Mouse (Mus musculus): ENCODE data around the gene Rps11. TPM values are rescaled to one million over a fixed set of nuclear protein-coding genes. Genes with fewer than 3 reads are reported as not detected.
A peak's percentile ranks its signal among the peaks of the same experiment; 100 is the strongest.
"Not testable (repeated sequence)": the region's sequence is repeated elsewhere in the genome, so short reads cannot be mapped to it uniquely, and the experiment has no call there.

Gene Rps11
- polyA plus RNA-seq (2011; ENCODE audit: insufficient read length, low read depth, missing spikeins) = 1,929 and 1,977 TPM in 2 replicates

DNA sequence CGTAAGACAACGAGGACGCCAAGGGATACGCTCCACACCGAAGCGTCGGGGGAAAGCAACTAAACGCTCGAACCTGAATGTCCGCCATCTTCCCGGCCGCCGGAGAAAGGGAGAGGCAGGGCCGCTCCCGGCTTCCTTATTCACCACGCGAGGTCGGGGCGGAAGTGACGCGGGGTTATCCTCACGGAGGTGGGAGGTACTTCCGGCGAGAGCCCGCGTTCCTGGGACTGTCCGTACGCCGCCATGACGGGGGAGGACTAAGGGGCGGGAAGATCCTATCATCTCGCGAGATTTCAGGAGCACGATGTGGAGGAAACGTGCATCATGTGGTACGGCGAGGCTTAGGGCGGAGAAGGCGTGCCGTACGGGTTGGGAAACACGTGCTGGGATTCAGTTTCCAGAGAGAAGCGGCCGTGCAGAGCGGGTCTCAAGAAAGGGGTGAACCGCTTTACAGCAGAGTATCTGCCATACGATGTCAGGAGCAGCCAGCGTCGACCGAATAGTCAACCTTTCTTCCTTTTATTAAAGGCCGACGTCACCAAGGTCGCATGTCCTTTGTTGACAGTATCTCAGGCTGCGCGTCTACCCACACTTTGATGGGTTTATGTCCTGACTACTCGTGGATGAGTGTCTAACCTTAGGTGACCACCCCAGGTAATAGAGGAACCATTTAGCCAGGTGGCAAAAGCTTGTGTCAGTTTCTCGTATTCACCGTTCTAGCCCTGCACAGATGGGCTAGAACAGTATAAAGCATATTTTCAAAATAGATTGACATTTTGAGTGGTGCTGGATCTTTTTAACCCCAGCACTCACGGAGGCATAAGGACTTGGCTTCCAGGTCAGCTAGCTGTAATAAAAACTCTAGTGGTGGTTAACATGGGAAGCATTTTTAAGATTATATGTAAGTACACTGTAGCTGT, at the start of gene Rps11:
Gene Rps11 (minus strand): TSS at position 216 of the 920 bp plus-strand sequence.
- H3K4me1 ChIP-seq (ENCODE audit: control insufficient read depth, insufficient read depth, low read length) = 0 out of 2 replicates have a peak, but pooled peaks cover 5% of the 10 kb centered on the region
- no peak for TF ChIP-seq CTCF (IDR thresholded peaks at IDR 0.05; ENCODE audit: borderline replicate concordance, insufficient read depth, low read length)
- TF ChIP-seq POLR2A (IDR thresholded peaks at IDR 0.05; ENCODE audit: low read depth, low read length) = peak; percentile 89

GRCm38 (mm10) chr7:45173772-45174171, 49.5 kb upstream of the Rps11 start:
- not testable (repeated sequence) for H3K27ac ChIP-seq (ENCODE audit: insufficient read depth, low read length); H3K4me3 ChIP-seq (ENCODE audit: insufficient read depth, low read length); H3K4me1 ChIP-seq (ENCODE audit: control insufficient read depth, insufficient read depth, low read length)

More for the DNA sequence above, at the start of gene Rps11:
- H3K27ac ChIP-seq (ENCODE audit: insufficient read depth, low read length) = peak within 1 kb of the TSS; percentile 68
- peak within 1 kb of the TSS; percentile 86 for H3K4me3 ChIP-seq (ENCODE audit: insufficient read depth, low read length)

DNA sequence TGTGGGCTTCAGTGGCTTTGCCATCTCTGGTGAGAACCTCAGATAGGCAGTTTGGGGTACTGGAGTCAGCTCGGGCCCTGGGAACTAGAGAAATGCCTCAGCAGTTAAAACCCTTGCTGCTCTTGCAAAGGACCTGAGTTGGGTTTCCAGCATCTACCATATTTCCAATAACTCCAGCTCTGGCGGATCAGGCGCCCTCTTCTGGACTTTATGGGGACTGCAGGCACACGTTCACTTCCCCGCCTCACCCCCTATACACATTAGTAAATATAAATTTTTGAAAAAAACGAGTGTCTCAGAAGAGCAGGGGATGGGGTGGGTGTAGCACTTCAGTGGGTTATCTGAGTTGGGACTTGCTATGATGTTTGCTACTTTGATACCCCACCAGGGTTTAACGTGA, 48.7 kb upstream of the Rps11 start:
- no peaks in the 10 kb centered on the region for H3K4me1 ChIP-seq (ENCODE audit: control insufficient read depth, insufficient read depth, low read length)
- no peak overlapping the region for H3K27ac ChIP-seq (ENCODE audit: insufficient read depth, low read length)
- no peak overlapping the region for H3K4me3 ChIP-seq (ENCODE audit: insufficient read depth, low read length)
- TF ChIP-seq POLR2A (IDR thresholded peaks at IDR 0.05; ENCODE audit: low read depth, low read length) (no peak), CTCF (IDR thresholded peaks at IDR 0.05; ENCODE audit: borderline replicate concordance, insufficient read depth, low read length) (no peak)

- Histone ChIP-seq H3K4me1 (ENCODE audit: control insufficient read depth, insufficient read depth, low read length) (no peaks in the 10 kb centered on the region), H3K4me3 (ENCODE audit: insufficient read depth, low read length) (no peak overlapping the region), H3K27ac (ENCODE audit: insufficient read depth, low read length) (no peak overlapping the region)
- no peak for TF ChIP-seq POLR2A (IDR thresholded peaks at IDR 0.05; ENCODE audit: low read depth, low read length)
- no peak for TF ChIP-seq CTCF (IDR thresholded peaks at IDR 0.05; ENCODE audit: borderline replicate concordance, insufficient read depth, low read length)
Observed at GRCm38 (mm10) chr7:45169495-45169894, 45.3 kb upstream of the Rps11 start.

GRCm38 (mm10) chr7:45168656-45169055, 44.4 kb upstream of the Rps11 start:
- no peak overlapping the region for H3K4me3 ChIP-seq (ENCODE audit: insufficient read depth, low read length)
- no peak for TF ChIP-seq POLR2A (IDR thresholded peaks at IDR 0.05; ENCODE audit: low read depth, low read length)
- no peak for TF ChIP-seq CTCF (IDR thresholded peaks at IDR 0.05; ENCODE audit: borderline replicate concordance, insufficient read depth, low read length)
- no peaks in the 10 kb centered on the region for H3K4me1 ChIP-seq (ENCODE audit: control insufficient read depth, insufficient read depth, low read length)
- no peak overlapping the region for H3K27ac ChIP-seq (ENCODE audit: insufficient read depth, low read length)

- TF ChIP-seq POLR2A (IDR thresholded peaks at IDR 0.05; ENCODE audit: low read depth, low read length) (no peak), CTCF (IDR thresholded peaks at IDR 0.05; ENCODE audit: borderline replicate concordance, insufficient read depth, low read length) (no peak)
- Histone ChIP-seq H3K27ac (ENCODE audit: insufficient read depth, low read length) (no peak overlapping the region), H3K4me1 (ENCODE audit: control insufficient read depth, insufficient read depth, low read length) (no peaks in the 10 kb centered on the region), H3K4me3 (ENCODE audit: insufficient read depth, low read length) (no peak overlapping the region)
Observed at GRCm38 (mm10) chr7:45167761-45168445, 43.7 kb upstream of the Rps11 start.

GRCm38 (mm10) chr7:45166950-45167401, 42.7 kb upstream of the Rps11 start:
- Histone ChIP-seq H3K4me1 (ENCODE audit: control insufficient read depth, insufficient read depth, low read length) (no peaks in the 10 kb centered on the region), H3K4me3 (ENCODE audit: insufficient read depth, low read length) (no peak overlapping the region), H3K27ac (ENCODE audit: insufficient read depth, low read length) (no peak overlapping the region)
- no peak for TF ChIP-seq POLR2A (IDR thresholded peaks at IDR 0.05; ENCODE audit: low read depth, low read length)

DNA sequence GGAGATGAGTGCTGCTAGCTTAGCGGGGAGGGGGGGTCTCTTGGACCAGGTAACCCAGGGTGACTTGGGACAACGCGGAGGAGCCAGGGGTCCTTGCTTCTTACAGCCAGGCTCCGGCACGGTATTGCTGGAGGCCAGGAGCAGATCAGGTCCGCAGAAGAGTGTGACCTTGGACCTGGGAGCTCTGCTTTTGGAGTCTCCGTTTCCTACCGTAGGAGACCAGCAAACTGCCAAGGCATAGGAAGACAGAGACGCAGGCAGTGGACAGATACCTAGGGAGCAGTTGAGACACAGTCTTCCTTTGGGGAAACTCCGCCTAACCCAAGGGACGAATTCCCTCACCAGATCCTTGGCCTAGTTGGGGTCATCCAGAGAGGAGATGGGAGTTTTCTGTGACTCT, 41.5 kb upstream of the Rps11 start:
- no peak overlapping the region for H3K27ac ChIP-seq (ENCODE audit: insufficient read depth, low read length)
- TF ChIP-seq CTCF (IDR thresholded peaks at IDR 0.05; ENCODE audit: borderline replicate concordance, insufficient read depth, low read length) = no peak
- TF ChIP-seq POLR2A (IDR thresholded peaks at IDR 0.05; ENCODE audit: low read depth, low read length) = no peak
- H3K4me3 ChIP-seq (ENCODE audit: insufficient read depth, low read length) = no peak overlapping the region
- no peaks in the 10 kb centered on the region for H3K4me1 ChIP-seq (ENCODE audit: control insufficient read depth, insufficient read depth, low read length)

- H3K4me3 ChIP-seq (ENCODE audit: insufficient read depth, low read length) = no peak overlapping the region
- TF ChIP-seq CTCF (IDR thresholded peaks at IDR 0.05; ENCODE audit: borderline replicate concordance, insufficient read depth, low read length) = no peak
- TF ChIP-seq POLR2A (IDR thresholded peaks at IDR 0.05; ENCODE audit: low read depth, low read length) = no peak
- H3K4me1 ChIP-seq (ENCODE audit: control insufficient read depth, insufficient read depth, low read length) = no peaks in the 10 kb centered on the region
- H3K27ac ChIP-seq (ENCODE audit: insufficient read depth, low read length) = no peak overlapping the region
Observed at GRCm38 (mm10) chr7:45164833-45165232, 40.6 kb upstream of the Rps11 start.
